Mouse (Mus musculus) CD8-positive naive resting alpha-beta T cell, adult 2 months (primary cell): ENCODE measurements around the gene Caln1.

Source experiments
- DNase-seq, 2 experiments: peaks; one replicate each; pipeline ENCODE4 v3.0.0; 2022; ENCODE audit warnings: low read depth in 2 of 2, low spot score in 2 of 2

The Caln1 gene

GRCm38 (mm10) chr5:130393618-130394355, 24.5 kb downstream of the Caln1 start:
- DNase-seq = no peak

- DNase-seq = no peak
Measured at GRCm38 (mm10) chr5:130394386-130394785, 25.1 kb downstream of the Caln1 start.

GRCm38 (mm10) chr5:130395142-130395541, 25.9 kb downstream of the Caln1 start:
- DNase-seq = no peak

- DNase-seq = no peak
Measured at GRCm38 (mm10) chr5:130400136-130400917, 31.1 kb downstream of the Caln1 start.

- no peak for DNase-seq
Measured at GRCm38 (mm10) chr5:130405201-130405600, 35.9 kb downstream of the Caln1 start.

- no peak for DNase-seq
Measured at GRCm38 (mm10) chr5:130409706-130410105, 40.5 kb downstream of the Caln1 start.

- no peak for DNase-seq
Measured at GRCm38 (mm10) chr5:130411516-130411915, 42.3 kb downstream of the Caln1 start.

- no peak for DNase-seq
Measured at GRCm38 (mm10) chr5:130447438-130447837, 78.2 kb downstream of the Caln1 start.

GRCm38 (mm10) chr5:130448491-130448890, 79.2 kb downstream of the Caln1 start:
- DNase-seq = no peak

GRCm38 (mm10) chr5:130448931-130449856, 79.9 kb downstream of the Caln1 start:
- no peak for DNase-seq

GRCm38 (mm10) chr5:130450031-130450541, 80.8 kb downstream of the Caln1 start:
- no peak for DNase-seq

- no peak for DNase-seq
Measured at GRCm38 (mm10) chr5:130458076-130458475, 88.8 kb downstream of the Caln1 start.

GRCm38 (mm10) chr5:130472209-130472608, 103.0 kb downstream of the Caln1 start:
- no peak for DNase-seq

GRCm38 (mm10) chr5:130474876-130475275, 105.6 kb downstream of the Caln1 start:
- DNase-seq = no peak

- DNase-seq = no peak
Measured at GRCm38 (mm10) chr5:130476741-130477140, 107.5 kb downstream of the Caln1 start.

GRCm38 (mm10) chr5:130480290-130480689, 111.0 kb downstream of the Caln1 start:
- DNase-seq = no peak

- DNase-seq = no peak
Measured at GRCm38 (mm10) chr5:130491471-130491870, 122.2 kb downstream of the Caln1 start.

- DNase-seq = no peak
Measured at GRCm38 (mm10) chr5:130492305-130492704, 123.0 kb downstream of the Caln1 start.

GRCm38 (mm10) chr5:130502541-130502940, 133.3 kb downstream of the Caln1 start:
- no peak for DNase-seq

GRCm38 (mm10) chr5:130504891-130505290, 135.6 kb downstream of the Caln1 start:
- DNase-seq = no peak

- no peak for DNase-seq
Measured at GRCm38 (mm10) chr5:130510516-130510915, 141.3 kb downstream of the Caln1 start.
